Mouse (Mus musculus): ENCODE measurements around the gene Nova2. TPM values are rescaled to one million over a fixed set of nuclear protein-coding genes. Genes with fewer than 3 reads are reported as not detected.

Gene Nova2
- polyA plus RNA-seq, 1 experiment from 2014 or later, result 9.1 TPM

GRCm38 (mm10) chr7:18921069-18921468 lies 4.6 kb upstream of the Nova2 start:
- H3K27me3 ChIP-seq (ENCODE audit: control insufficient read depth, insufficient read depth, low read length), result no peaks in the 10 kb centered on the region
- peak; percentile 84 for DNase-seq (ENCODE audit: low spot score, missing footprints)
- no peak for ATAC-seq (ENCODE audit: low FRiP score)
- H3K36me3 ChIP-seq (ENCODE audit: control insufficient read depth, insufficient read depth, low read length), result no peaks in the 10 kb centered on the region
- H3K4me1 ChIP-seq (ENCODE audit: control insufficient read depth, insufficient read depth, low read length), result peaks cover 38% of the 10 kb centered on the region
- peak overlapping the region; percentile 61; the same call in 1 of the 2 replicates for H3K27ac ChIP-seq (ENCODE audit: low read depth, low read length)
- peak overlapping the region; percentile 39 for H3K9ac ChIP-seq (ENCODE audit: low read length)
- no peaks in the 10 kb centered on the region for H3K9me3 ChIP-seq (ENCODE audit: control insufficient read depth, low read length)
- peak overlapping the region; percentile 19; the same call in 1 of the 2 replicates for H3K4me2 ChIP-seq
- H3K4me3 ChIP-seq (ENCODE audit: low read depth, low read length), result no peak overlapping the region
- WGBS, result 1% methylated on average over 12 of the region's 12 CpGs

- Histone ChIP-seq H3K4me2 (peak overlapping the region; percentile 3; the same call in 1 of the 2 replicates), H3K4me3 (ENCODE audit: low read depth, low read length) (no peak overlapping the region), H3K27me3 (ENCODE audit: control insufficient read depth, insufficient read depth, low read length) (no peaks in the 10 kb centered on the region; the same call in 1 of the 2 replicates), H3K27ac (ENCODE audit: low read depth, low read length) (peak overlapping the region; percentile 75), H3K9me3 (ENCODE audit: control insufficient read depth, low read length) (no peaks in the 10 kb centered on the region), H3K36me3 (ENCODE audit: control insufficient read depth, insufficient read depth, low read length) (no peaks in the 10 kb centered on the region), H3K4me1 (ENCODE audit: control insufficient read depth, insufficient read depth, low read length) (peaks cover 52% of the 10 kb centered on the region), H3K9ac (ENCODE audit: low read length) (no peak overlapping the region)
- DNase-seq (ENCODE audit: low spot score, missing footprints) (peak; percentile 91), ATAC-seq (ENCODE audit: low FRiP score) (no peak)
- WGBS, result 14% methylated on average over 5 of the region's 5 CpGs
Measured at GRCm38 (mm10) chr7:18922807-18923206, 2.9 kb upstream of the Nova2 start.

GRCm38 (mm10) chr7:18923267-18923666 lies 2.4 kb upstream of the Nova2 start:
- WGBS, result 69% methylated on average over 11 of the region's 11 CpGs
- H3K9me3 ChIP-seq (ENCODE audit: control insufficient read depth, low read length), result no peaks in the 10 kb centered on the region
- H3K36me3 ChIP-seq (ENCODE audit: control insufficient read depth, insufficient read depth, low read length), result no peaks in the 10 kb centered on the region
- DNase-seq (ENCODE audit: low spot score, missing footprints) (no peak), ATAC-seq (ENCODE audit: low FRiP score) (no peak)
- no peak overlapping the region for H3K4me3 ChIP-seq (ENCODE audit: low read depth, low read length)
- peaks cover 52% of the 10 kb centered on the region for H3K4me1 ChIP-seq (ENCODE audit: control insufficient read depth, insufficient read depth, low read length)
- H3K27me3 ChIP-seq (ENCODE audit: control insufficient read depth, insufficient read depth, low read length), result no peaks in the 10 kb centered on the region; the same call in 1 of the 2 replicates
- H3K4me2 ChIP-seq, result peak overlapping the region; percentile 3
- H3K27ac ChIP-seq (ENCODE audit: low read depth, low read length), result peak overlapping the region; percentile 75
- H3K9ac ChIP-seq (ENCODE audit: low read length), result no peak overlapping the region

- peak overlapping the region; percentile 75 for H3K27ac ChIP-seq (ENCODE audit: low read depth, low read length)
- H3K36me3 ChIP-seq (ENCODE audit: control insufficient read depth, insufficient read depth, low read length), result no peaks in the 10 kb centered on the region
- DNase-seq (ENCODE audit: low spot score, missing footprints) (peak; percentile 92), ATAC-seq (ENCODE audit: low FRiP score) (peak; percentile 34)
- 6% methylated on average over 4 of the region's 4 CpGs for WGBS
- H3K4me1 ChIP-seq (ENCODE audit: control insufficient read depth, insufficient read depth, low read length), result peaks cover 52% of the 10 kb centered on the region
- peak overlapping the region; percentile 3 for H3K4me2 ChIP-seq
- no peaks in the 10 kb centered on the region; the same call in 1 of the 2 replicates for H3K27me3 ChIP-seq (ENCODE audit: control insufficient read depth, insufficient read depth, low read length)
- H3K9ac ChIP-seq (ENCODE audit: low read length), result no peak overlapping the region
- no peak overlapping the region for H3K4me3 ChIP-seq (ENCODE audit: low read depth, low read length)
- H3K9me3 ChIP-seq (ENCODE audit: control insufficient read depth, low read length), result no peaks in the 10 kb centered on the region
Measured at GRCm38 (mm10) chr7:18923711-18924191, 1.9 kb upstream of the Nova2 start.

GRCm38 (mm10) chr7:18924321-18924720 lies 1.4 kb upstream of the Nova2 start:
- 6% methylated on average over 8 of the region's 8 CpGs for WGBS
- H3K27me3 ChIP-seq (ENCODE audit: control insufficient read depth, insufficient read depth, low read length), result no peaks in the 10 kb centered on the region; the same call in 1 of the 2 replicates
- peak; percentile 90 for DNase-seq (ENCODE audit: low spot score, missing footprints)

GRCm38 (mm10) chr7:18926041-18926790 lies 528 bp downstream of the Nova2 start:
- Histone ChIP-seq H3K36me3 (ENCODE audit: control insufficient read depth, insufficient read depth, low read length) (no peaks in the 10 kb centered on the region), H3K27me3 (ENCODE audit: control insufficient read depth, insufficient read depth, low read length) (no peaks in the 10 kb centered on the region; the same call in 1 of the 2 replicates), H3K4me1 (ENCODE audit: control insufficient read depth, insufficient read depth, low read length) (peaks cover 49% of the 10 kb centered on the region), H3K9ac (ENCODE audit: low read length) (peak overlapping the region; percentile 99), H3K27ac (ENCODE audit: low read depth, low read length) (peak overlapping the region; percentile 85), H3K4me3 (ENCODE audit: low read depth, low read length) (peak overlapping the region; percentile 98), H3K4me2 (peak overlapping the region; percentile 74), H3K9me3 (ENCODE audit: control insufficient read depth, low read length) (no peaks in the 10 kb centered on the region)
- 2% methylated on average over 39 of the region's 42 CpGs for WGBS
- DNase-seq (ENCODE audit: low spot score, missing footprints) (peak; percentile 93), ATAC-seq (ENCODE audit: low FRiP score) (peak; percentile 23)

More at GRCm38 (mm10) chr7:18924321-18924720, 1.4 kb upstream of the Nova2 start:
- Histone ChIP-seq H3K4me3 (ENCODE audit: low read depth, low read length) (no peak overlapping the region), H3K4me1 (ENCODE audit: control insufficient read depth, insufficient read depth, low read length) (peaks cover 52% of the 10 kb centered on the region), H3K4me2 (peak overlapping the region; percentile 3; the same call in 1 of the 2 replicates), H3K36me3 (ENCODE audit: control insufficient read depth, insufficient read depth, low read length) (no peaks in the 10 kb centered on the region), H3K9me3 (ENCODE audit: control insufficient read depth, low read length) (no peaks in the 10 kb centered on the region), H3K27ac (ENCODE audit: low read depth, low read length) (peak overlapping the region; percentile 75), H3K9ac (ENCODE audit: low read length) (no peak overlapping the region)
- no peak for ATAC-seq (ENCODE audit: low FRiP score)

GRCm38 (mm10) chr7:18926911-18927310 lies 1.2 kb downstream of the Nova2 start:
- DNase-seq (ENCODE audit: low spot score, missing footprints), result peak; percentile 82
- Histone ChIP-seq H3K9me3 (ENCODE audit: control insufficient read depth, low read length) (no peaks in the 10 kb centered on the region), H3K4me2 (peak overlapping the region; percentile 74), H3K4me1 (ENCODE audit: control insufficient read depth, insufficient read depth, low read length) (peaks cover 45% of the 10 kb centered on the region), H3K27me3 (ENCODE audit: control insufficient read depth, insufficient read depth, low read length) (no peaks in the 10 kb centered on the region; the same call in 1 of the 2 replicates), H3K27ac (ENCODE audit: low read depth, low read length) (peak overlapping the region; percentile 85; the same call in 1 of the 2 replicates), H3K4me3 (ENCODE audit: low read depth, low read length) (peak overlapping the region; percentile 98), H3K36me3 (ENCODE audit: control insufficient read depth, insufficient read depth, low read length) (no peaks in the 10 kb centered on the region), H3K9ac (ENCODE audit: low read length) (peak overlapping the region; percentile 99)
- WGBS, result 54% methylated on average over 6 of the region's 6 CpGs
- no peak; the same call in 1 of the 2 replicates for ATAC-seq (ENCODE audit: low FRiP score)

GRCm38 (mm10) chr7:18927759-18928158 lies 2.1 kb downstream of the Nova2 start:
- H3K36me3 ChIP-seq (ENCODE audit: control insufficient read depth, insufficient read depth, low read length), result no peaks in the 10 kb centered on the region
- DNase-seq (ENCODE audit: low spot score, missing footprints) (no peak), ATAC-seq (ENCODE audit: low FRiP score) (no peak)
- no peak overlapping the region for H3K27ac ChIP-seq (ENCODE audit: low read depth, low read length)
- H3K4me3 ChIP-seq (ENCODE audit: low read depth, low read length), result peak overlapping the region; percentile 98
- no peaks in the 10 kb centered on the region for H3K9me3 ChIP-seq (ENCODE audit: control insufficient read depth, low read length)
- peak overlapping the region; percentile 74 for H3K4me2 ChIP-seq
- H3K9ac ChIP-seq (ENCODE audit: low read length), result peak overlapping the region; percentile 99; the same call in 1 of the 2 replicates
- peaks cover 38% of the 10 kb centered on the region for H3K4me1 ChIP-seq (ENCODE audit: control insufficient read depth, insufficient read depth, low read length)
- WGBS, result 74% methylated on average over 3 of the region's 3 CpGs
- H3K27me3 ChIP-seq (ENCODE audit: control insufficient read depth, insufficient read depth, low read length), result no peaks in the 10 kb centered on the region; the same call in 1 of the 2 replicates

- 0% methylated on average over 1 of the region's 1 CpGs for WGBS
- Histone ChIP-seq H3K4me3 (ENCODE audit: low read depth, low read length) (no peak overlapping the region), H3K4me1 (ENCODE audit: control insufficient read depth, insufficient read depth, low read length) (peaks cover 32% of the 10 kb centered on the region), H3K27ac (ENCODE audit: low read depth, low read length) (peak overlapping the region; percentile 84), H3K27me3 (ENCODE audit: control insufficient read depth, insufficient read depth, low read length) (no peaks in the 10 kb centered on the region), H3K4me2 (peak overlapping the region; percentile 33), H3K9ac (ENCODE audit: low read length) (peak overlapping the region; percentile 58), H3K9me3 (ENCODE audit: control insufficient read depth, low read length) (no peaks in the 10 kb centered on the region), H3K36me3 (ENCODE audit: control insufficient read depth, insufficient read depth, low read length) (peaks cover 12% of the 10 kb centered on the region)
- peak; percentile 91 for ATAC-seq (ENCODE audit: low FRiP score)
- peak; percentile 92 for DNase-seq (ENCODE audit: low spot score, missing footprints)
Measured at GRCm38 (mm10) chr7:18942376-18942775, 16.7 kb downstream of the Nova2 start.
